Mouse (Mus musculus) G1E (cell line): ENCODE measurements around the gene Zfp866. TPM values are rescaled to one million over a fixed set of nuclear protein-coding genes. Genes with fewer than 3 reads are reported as not detected.
A peak's percentile ranks its signal among the peaks of the same experiment; 100 is the strongest.

Experiments
- ATAC-seq: 2 replicates; pipeline ENCODE4 v1.8.0; 2016; ENCODE audit warnings: mild to moderate bottlenecking; ENCODE audit not compliant: insufficient number of reproducible peaks, poor library complexity, low FRiP score, severe bottlenecking; ENCODE audit errors: extremely low read depth
- DNase-seq: peaks from one replicate; pipeline ENCODE4 v3.0.0; 2012; ENCODE audit warnings: low spot score
- H3K27me3 ChIP-seq: 2 replicates; pipeline ENCODE4 v1.6.1; 2012; ENCODE audit warnings: mild to moderate bottlenecking, low read length, inconsistent platforms; ENCODE audit not compliant: insufficient read depth
- H3K36me3 ChIP-seq: replicated peaks from 2 replicates; pipeline ENCODE3; 2012; ENCODE audit warnings: mild to moderate bottlenecking, inconsistent platforms
- H3K4me1 ChIP-seq: 2 replicates; pipeline ENCODE4 v1.6.1; 2012; ENCODE audit warnings: low read depth, low read length, inconsistent platforms, mixed read lengths; ENCODE audit not compliant: insufficient read depth
- H3K4me3 ChIP-seq: 2 replicates; pipeline ENCODE4 v1.5.1; 2012; ENCODE audit warnings: low read depth, mild to moderate bottlenecking, inconsistent platforms, low read length, moderate library complexity, mixed read lengths
- H3K9me3 ChIP-seq: replicated peaks from 2 replicates; pipeline ENCODE4 v1.6.1; 2012; ENCODE audit warnings: inconsistent platforms
- CTCF ChIP-seq: IDR thresholded peaks from 2 replicates; pipeline ENCODE4 v1.5.1; 2012; ENCODE audit warnings: low read depth, low read length, inconsistent platforms, mixed read lengths
- GATA1 ChIP-seq: IDR thresholded peaks from 2 replicates; pipeline ENCODE4 v1.6.1; 2012; ENCODE audit warnings: borderline replicate concordance, low read length, inconsistent platforms, mixed read lengths
- GATA2 ChIP-seq: IDR thresholded peaks from 2 replicates; pipeline ENCODE4 v1.6.1; 2012; ENCODE audit warnings: low read depth, low read length, inconsistent platforms, borderline replicate concordance
- POLR2AphosphoS5 ChIP-seq: IDR thresholded peaks from 2 replicates; pipeline ENCODE4 v1.6.1; 2012; ENCODE audit warnings: low read depth, low read length, inconsistent platforms; ENCODE audit not compliant: insufficient replicate concordance
- TAL1 ChIP-seq: conservative IDR thresholded peaks from 2 replicates; pipeline ENCODE4 v1.6.1; 2012; ENCODE audit warnings: low read depth, low read length, inconsistent platforms, mixed read lengths
- polyA plus RNA-seq: library from polyadenylated mRNA; stranded (reverse); fragments of >175 nt; gene quantifications from 2 replicates; pipeline ENCODE4 v1.2.3, GENCODE M21; 2012
- total RNA-seq, 2 experiments: library from RNA; stranded (forward) in 1 of 2; stranded (reverse) in 1 of 2; fragments of 200-1000 nt in 1 of 2; fragments of >200 nt in 1 of 2; fragmentation: Nextera tagmentation in 1 of 2; gene quantifications; 2 replicates each; pipeline ENCODE4 v1.2.3; 2014 to 2017

Gene Zfp866
- total RNA-seq (2014; fragmentation: Nextera tagmentation) (32.8 and 36.6 TPM in 2 replicates), total RNA-seq (2017) (35.3 and 35.4 TPM in 2 replicates), polyA plus RNA-seq (1.2 and 1.9 TPM in 2 replicates)

DNA sequence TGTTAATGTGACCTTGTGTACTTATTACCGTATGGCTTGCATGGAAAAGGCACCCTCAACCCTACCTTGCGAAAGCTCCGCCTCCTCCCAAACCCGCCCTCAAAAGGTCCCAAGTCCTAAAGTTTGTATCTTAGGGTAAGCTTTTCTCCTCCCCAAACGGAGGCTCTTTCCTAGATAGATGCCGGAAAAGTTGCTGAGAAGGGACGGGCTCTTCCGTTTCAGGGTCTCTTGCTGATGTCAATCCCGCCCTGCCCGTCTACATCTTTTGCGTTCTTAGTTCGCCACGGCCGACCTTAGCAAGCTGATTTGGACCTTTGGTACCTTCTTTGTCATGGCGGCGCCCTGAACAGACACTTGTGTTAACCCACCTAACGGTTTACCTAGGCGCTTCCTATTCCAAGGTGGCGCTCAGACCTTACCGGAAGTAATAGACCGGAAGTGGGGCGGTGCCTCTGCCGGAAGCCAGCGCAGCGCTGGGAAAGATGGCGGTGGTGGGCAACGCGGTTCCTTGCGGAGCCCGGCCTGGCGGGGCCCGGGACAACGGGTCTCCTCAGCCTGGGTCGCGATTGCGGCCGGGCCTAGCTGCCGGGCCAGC lies at the start of gene Zfp866, which contains the start of gene Atp13a1:
Gene Zfp866, minus strand, starts transcription at position 406 of the 595 bp plus-strand sequence.
Gene Atp13a1, plus strand, starts transcription at position 391 of the 595 bp plus-strand sequence.
- TF ChIP-seq GATA2 (no peak), CTCF (no peak), POLR2AphosphoS5 (no peak), TAL1 (no peak), GATA1 (no peak)
- peaks cover 35% of the 10 kb centered on the region for H3K4me1 ChIP-seq
- peak within 1 kb of the TSS; percentile 100 for H3K4me3 ChIP-seq
- H3K36me3 ChIP-seq: peaks cover 43% of the 10 kb centered on the region
- DNase-seq (peak; percentile 86), ATAC-seq (peak; percentile 85)
- no peaks in the 10 kb centered on the region for H3K27me3 ChIP-seq
- no peaks in the 10 kb centered on the region for H3K9me3 ChIP-seq

DNA sequence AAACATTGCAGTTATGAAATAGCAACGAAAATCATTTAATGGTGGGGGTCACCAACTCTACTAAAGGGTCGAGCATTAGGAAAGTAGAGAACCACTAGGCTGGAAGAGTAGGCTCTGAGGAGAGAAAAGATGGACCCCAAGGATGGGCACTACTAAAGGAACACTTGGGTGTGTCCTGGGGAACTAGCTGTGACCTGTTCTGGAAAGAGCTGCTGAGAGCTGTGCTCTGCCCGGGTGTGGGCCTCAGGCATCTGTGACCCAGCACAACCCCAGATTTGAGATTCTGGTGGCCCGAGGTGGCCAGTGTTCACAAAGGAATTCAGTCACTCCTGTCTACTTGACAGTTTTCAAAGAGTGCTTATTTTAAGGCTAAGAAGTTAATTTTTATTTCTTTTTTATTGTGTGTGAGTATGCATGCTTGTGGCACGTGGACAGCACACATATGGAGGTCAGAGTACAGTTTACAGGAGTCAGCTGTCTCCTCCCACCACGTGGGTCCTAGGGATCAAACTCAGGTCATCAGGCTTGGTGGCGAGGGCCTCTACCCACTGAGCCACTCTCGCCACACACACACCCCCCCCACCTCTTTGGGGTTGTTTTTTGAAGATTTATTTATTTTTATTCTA lies 46.2 kb upstream of the Zfp866 start:
- Histone ChIP-seq H3K27me3 (no peaks in the 10 kb centered on the region; the same call in none of the 2 replicates), H3K9me3 (no peaks in the 10 kb centered on the region), H3K36me3 (no peaks in the 10 kb centered on the region), H3K4me1 (peaks cover 13% of the 10 kb centered on the region), H3K4me3 (no peak overlapping the region)
- no peak for TF ChIP-seq GATA2
- TF ChIP-seq GATA1: no peak
- TF ChIP-seq CTCF: no peak
- TF ChIP-seq POLR2AphosphoS5: no peak
- no peak for TF ChIP-seq TAL1
- no peak for ATAC-seq
- no peak for DNase-seq

DNA sequence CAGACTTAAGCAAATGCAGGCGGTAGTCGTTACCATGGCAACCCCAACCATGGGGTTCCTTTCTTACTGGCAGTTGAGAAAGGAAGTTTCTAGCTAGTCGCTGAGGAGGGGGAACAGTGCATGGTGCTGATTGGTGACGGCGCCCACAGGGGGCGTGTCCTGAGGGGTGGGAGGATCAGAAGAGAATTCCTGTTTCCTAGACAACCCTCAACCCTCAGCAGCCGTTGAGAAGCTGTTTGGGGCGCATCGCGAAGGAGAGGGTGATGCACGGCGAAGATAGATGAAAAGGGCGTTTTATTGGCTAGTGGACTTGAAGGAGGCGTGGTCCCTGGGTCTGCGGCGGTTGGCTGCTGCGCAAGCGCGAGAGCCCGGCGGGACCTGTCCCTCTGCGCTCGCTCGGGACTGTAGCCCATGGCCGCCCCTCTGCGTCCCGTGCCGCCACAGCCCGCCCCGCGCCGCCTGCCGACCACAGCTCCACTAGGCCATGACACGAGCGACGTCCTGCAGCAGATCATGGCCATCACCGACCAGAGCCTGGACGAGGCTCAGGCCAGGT lies 41.4 kb upstream of the Zfp866 start, which contains the start of gene Pbx4:
Gene Pbx4, plus strand, starts transcription at position 194 of the 556 bp plus-strand sequence.
- Histone ChIP-seq H3K9me3 (no peaks in the 10 kb centered on the region), H3K4me3 (peak within 1 kb of the TSS; percentile 80), H3K4me1 (peaks cover 18% of the 10 kb centered on the region), H3K36me3 (peaks cover 10% of the 10 kb centered on the region), H3K27me3 (no peaks in the 10 kb centered on the region; the same call in 1 of the 2 replicates)
- TF ChIP-seq CTCF: no peak
- no peak for TF ChIP-seq TAL1
- TF ChIP-seq GATA1: no peak
- TF ChIP-seq GATA2: no peak
- no peak for TF ChIP-seq POLR2AphosphoS5
- DNase-seq: peak; percentile 71
- peak; percentile 87 for ATAC-seq

DNA sequence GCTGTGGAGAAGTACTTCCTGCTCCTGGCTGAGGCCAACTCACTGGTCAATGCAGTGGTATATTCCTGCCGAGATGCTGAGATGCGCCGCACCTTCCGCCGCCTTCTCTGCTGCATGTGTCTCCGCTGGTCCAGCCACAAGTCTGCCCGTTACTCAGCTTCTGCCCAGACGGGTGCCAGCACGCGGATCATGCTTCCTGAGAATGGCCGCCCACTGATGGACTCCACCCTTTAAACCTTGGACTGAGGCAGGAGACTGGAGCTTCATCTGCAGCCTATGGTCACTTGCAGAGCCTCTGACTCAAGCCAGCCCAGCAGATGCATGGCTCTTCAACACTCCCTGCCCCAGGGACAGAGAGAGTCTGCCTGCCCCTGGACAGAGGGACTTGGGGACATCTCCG lies 35.4 kb upstream of the Zfp866 start:
- peaks cover 31% of the 10 kb centered on the region for H3K4me1 ChIP-seq
- no peak overlapping the region for H3K4me3 ChIP-seq
- H3K36me3 ChIP-seq: peaks cover 41% of the 10 kb centered on the region
- no peak for DNase-seq
- no peaks in the 10 kb centered on the region for H3K9me3 ChIP-seq
- no peak for ATAC-seq
- TF ChIP-seq GATA1: no peak
- H3K27me3 ChIP-seq: peaks cover 6% of the 10 kb centered on the region; the same call in 1 of the 2 replicates

DNA sequence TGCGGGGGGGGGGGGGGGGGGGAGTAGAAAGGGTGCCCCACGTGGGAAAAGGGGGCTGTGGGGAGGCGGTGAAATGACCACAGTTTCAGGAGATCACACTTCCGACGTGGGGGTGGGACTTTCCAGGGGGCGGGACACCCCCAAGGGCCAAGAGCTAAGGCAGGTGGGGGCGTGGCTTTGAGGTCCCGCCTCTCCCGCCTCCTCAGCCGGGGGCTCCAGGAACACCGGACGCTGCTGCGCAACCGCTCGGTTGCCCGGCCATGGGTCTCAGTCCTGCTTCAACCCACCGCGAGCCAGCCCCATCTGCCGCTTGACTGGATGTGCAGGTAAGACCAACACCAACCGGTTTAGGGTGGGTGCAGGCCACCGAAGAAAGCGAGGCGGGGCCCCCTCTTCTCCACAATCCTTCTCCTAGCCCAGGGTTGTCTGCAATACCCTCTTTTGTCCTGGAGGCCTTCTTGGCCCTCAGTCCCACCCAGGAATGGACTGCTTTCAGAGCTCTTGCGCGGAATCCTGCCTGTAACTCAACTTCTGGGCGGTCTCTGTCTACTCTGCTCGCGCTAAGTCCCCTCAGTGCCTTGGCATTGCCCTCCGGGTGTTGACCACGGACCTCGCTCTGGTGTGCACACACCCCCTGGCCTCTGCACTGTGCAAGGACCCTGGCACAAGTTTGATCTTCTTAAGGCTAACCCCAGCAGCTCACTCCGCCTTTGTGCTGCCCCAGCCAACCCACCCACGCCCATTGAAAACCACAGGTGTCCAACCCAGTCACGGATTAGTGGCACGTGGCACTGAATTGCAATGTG lies 31.6 kb upstream of the Zfp866 start, which contains the start of gene Lpar2:
Gene Lpar2, plus strand, starts transcription at position 44 of the 806 bp plus-strand sequence.
- Histone ChIP-seq H3K36me3 (peaks cover 70% of the 10 kb centered on the region), H3K4me3 (peak within 1 kb of the TSS; percentile 75), H3K4me1 (peaks cover 31% of the 10 kb centered on the region), H3K9me3 (no peaks in the 10 kb centered on the region), H3K27me3 (peaks cover 6% of the 10 kb centered on the region; the same call in 1 of the 2 replicates)
- DNase-seq (peak; percentile 86), ATAC-seq (peak; percentile 17; the same call in 1 of the 2 replicates)
- no peak for TF ChIP-seq TAL1
- no peak for TF ChIP-seq POLR2AphosphoS5
- no peak for TF ChIP-seq GATA2
- no peak for TF ChIP-seq GATA1
- no peak for TF ChIP-seq CTCF

DNA sequence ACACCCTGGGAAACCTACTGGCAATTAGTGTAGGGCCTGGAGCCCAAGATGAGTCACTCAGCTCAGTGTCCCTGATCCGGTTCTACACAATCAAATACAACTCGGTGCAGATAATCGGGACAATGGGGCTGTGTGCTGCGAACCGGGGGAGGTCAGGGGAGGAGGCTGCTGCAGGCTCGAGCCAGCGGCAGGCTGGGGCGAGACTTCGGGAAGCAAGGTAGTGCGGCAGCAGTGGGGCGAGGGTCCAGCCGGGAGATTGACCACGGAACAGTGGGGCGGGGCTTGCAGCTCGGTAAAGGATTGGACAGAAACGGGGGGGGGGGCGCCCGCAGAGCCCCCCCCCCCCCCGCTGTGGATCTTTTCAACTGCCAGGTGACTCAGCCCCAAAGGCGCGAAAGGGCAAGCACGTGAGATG lies 31.0 kb upstream of the Zfp866 start:
- Histone ChIP-seq H3K9me3 (no peaks in the 10 kb centered on the region), H3K36me3 (peaks cover 71% of the 10 kb centered on the region), H3K4me1 (peaks cover 32% of the 10 kb centered on the region), H3K27me3 (peaks cover 6% of the 10 kb centered on the region; the same call in 1 of the 2 replicates), H3K4me3 (peak overlapping the region; percentile 75)
- DNase-seq: peak; percentile 58
- TF ChIP-seq POLR2AphosphoS5: no peak
- no peak for TF ChIP-seq CTCF
- TF ChIP-seq GATA1: no peak
- TF ChIP-seq TAL1: no peak
- TF ChIP-seq GATA2: no peak
- ATAC-seq: peak; percentile 51
